In genomic region chr13:43365825-43366184, GRCm38 (mm10) we compare ENCODE assay signal across 8 mouse cellular contexts. TPM values are rescaled to one million over a fixed set of nuclear protein-coding genes. Genes with fewer than 3 reads are reported as not detected.
A peak's percentile ranks its signal among the peaks of the same experiment; 100 is the strongest.
DNase-seq lines count a peak whose midpoint lies in the region; ATAC-seq and TF ChIP-seq lines count a peak whose summit lies in the region.

No protein-coding gene starts in this region.

- peak overlapping the region; percentile 79 for H3K4me3 ChIP-seq in cerebellum, adult 2 months (replicated peaks; ENCODE audit: insufficient read depth, low read depth, low read length)
- peak overlapping the region; percentile 71 for H3K4me3 ChIP-seq in thymus, adult 2 months (ENCODE audit: control insufficient read depth, insufficient read depth, low read length)
- H3K4me3 ChIP-seq in liver, embryonic 13.5 days (replicated peaks) = peak overlapping the region; percentile 68

- H3K36me3 ChIP-seq in thymus, adult 2 months (ENCODE audit: control insufficient read depth, insufficient read depth, low read length) = peaks cover 1% of the 10 kb centered on the region; the same call in 1 of the 2 replicates
- H3K36me3 ChIP-seq in liver, embryonic 13.5 days = peaks cover 3% of the 10 kb centered on the region

- TF ChIP-seq CTCF in cerebellum, adult 2 months (IDR thresholded peaks at IDR 0.05; ENCODE audit: borderline replicate concordance, insufficient read depth, low read depth, low read length) = no peak
- no peak for TF ChIP-seq CTCF in thymus, adult 2 months (IDR thresholded peaks at IDR 0.05; ENCODE audit: borderline replicate concordance, control insufficient read depth, extremely low read depth, insufficient read depth, low read length, poor library complexity)

- H3K27me3 ChIP-seq in cerebellum, adult 2 months (ENCODE audit: control insufficient read depth, insufficient read depth, low read length) = no peaks in the 10 kb centered on the region
- no peaks in the 10 kb centered on the region for H3K27me3 ChIP-seq in thymus, adult 2 months (ENCODE audit: control insufficient read depth, insufficient read depth, low read length)
- no peaks in the 10 kb centered on the region for H3K27me3 ChIP-seq in liver, embryonic 13.5 days

- ATAC-seq in liver, embryonic 13.5 days (ENCODE audit: low read depth) = peak; percentile 45
- no peak for ATAC-seq in activated CD4-positive, CD25-positive, alpha-beta regulatory T cell, adult 4 months

- H3K9me3 ChIP-seq in liver, embryonic 13.5 days (replicated peaks) = no peaks in the 10 kb centered on the region

- 8% methylated on average over 11 of the region's 11 CpGs for WGBS in cerebellum, adult 2 months
- 6% methylated on average over 11 of the region's 11 CpGs for WGBS in thymus, adult 2 months
- 6% methylated on average over 11 of the region's 11 CpGs for WGBS in liver, embryonic 13.5 days (ENCODE audit: insufficient replicate concordance)

- H3K4me2 ChIP-seq in liver, embryonic 13.5 days = peak overlapping the region; percentile 83

- H3K27ac ChIP-seq in cerebellum, adult 2 months (ENCODE audit: insufficient read depth, low read length) = peak overlapping the region; percentile 62
- peak overlapping the region; percentile 39 for H3K27ac ChIP-seq in thymus, adult 2 months (ENCODE audit: control insufficient read depth, insufficient read depth, low read length)
- 0 out of 2 replicates have a peak overlapping the region, but pooled peaks have one; percentile 14 for H3K27ac ChIP-seq in liver, embryonic 13.5 days

- H3K9ac ChIP-seq in liver, embryonic 13.5 days = peak overlapping the region; percentile 77

- no peak for DNase-seq in cerebellum, adult 2 months
- DNase-seq in cerebellum, postnatal 10 days = no peak
- DNase-seq in thymus, adult 2 months = no peak
- DNase-seq in thymus, postnatal 14 days = no peak
- DNase-seq in liver, embryonic 13.5 days = no peak
- DNase-seq in urinary bladder, postnatal 14 days (ENCODE audit: low spot score) = no peak
- no peak for DNase-seq in thymus, postnatal 36 days

- peaks cover 5% of the 10 kb centered on the region; the same call in 1 of the 2 replicates for H3K4me1 ChIP-seq in cerebellum, adult 2 months (ENCODE audit: control insufficient read depth, insufficient read depth, low read length)
- peaks cover 5% of the 10 kb centered on the region for H3K4me1 ChIP-seq in thymus, adult 2 months (replicated peaks; ENCODE audit: control insufficient read depth, insufficient read depth, low read length)
- peaks cover 13% of the 10 kb centered on the region for H3K4me1 ChIP-seq in liver, embryonic 13.5 days (replicated peaks)

- no peak for TF ChIP-seq POLR2A in cerebellum, adult 2 months (IDR thresholded peaks at IDR 0.05; ENCODE audit: borderline replicate concordance, insufficient read depth, low read length)
- TF ChIP-seq POLR2A in thymus, adult 2 months (IDR thresholded peaks at IDR 0.05; ENCODE audit: control insufficient read depth, extremely low read depth, insufficient read depth, low read length, poor library complexity) = no peak

RNA-seq across cellular contexts. Expression of gene Sirt5, which starts 0.5 kb away (rescaled TPM):
- polyA plus RNA-seq in cerebellum, adult 2 months (2012; rRNA removed) = 27.7 and 29.6 TPM in 2 replicates
- 15.6 and 17.0 TPM in 2 replicates for polyA plus RNA-seq in thymus, adult 2 months (2012; rRNA removed)
- 5.1 and 6.7 TPM in 2 replicates for polyA plus RNA-seq in liver, embryonic 13.5 days (2015; fragmentation: Nextera tagmentation; extraction: Ambion mirVana)
- 10 to 100 TPM; 21.7 to 25.4 TPM for polyA plus RNA-seq in activated CD4-positive, CD25-positive, alpha-beta regulatory T cell, adult 4 months (2017; shearing (Covaris generic))

RNA-seq across cellular contexts. Expression of gene Nol7, which starts 32.4 kb away (rescaled TPM):
- 126 and 127 TPM in 2 replicates for polyA plus RNA-seq in cerebellum, adult 2 months (2012; rRNA removed)
- polyA plus RNA-seq in thymus, adult 2 months (2012; rRNA removed) = 88.7 and 91.0 TPM in 2 replicates
- 155 and 183 TPM in 2 replicates for polyA plus RNA-seq in liver, embryonic 13.5 days (2015; fragmentation: Nextera tagmentation; extraction: Ambion mirVana)
- 100 to 1,000 TPM; 146 to 156 TPM for polyA plus RNA-seq in activated CD4-positive, CD25-positive, alpha-beta regulatory T cell, adult 4 months (2017; shearing (Covaris generic))
